Mouse (Mus musculus): Measurements from ENCODE around the gene Fzd10. TPM values are rescaled to one million over a fixed set of nuclear protein-coding genes. Genes with fewer than 3 reads are reported as not detected.

Fzd10 gene
- polyA plus RNA-seq, 1 experiment, result not detected

DNA sequence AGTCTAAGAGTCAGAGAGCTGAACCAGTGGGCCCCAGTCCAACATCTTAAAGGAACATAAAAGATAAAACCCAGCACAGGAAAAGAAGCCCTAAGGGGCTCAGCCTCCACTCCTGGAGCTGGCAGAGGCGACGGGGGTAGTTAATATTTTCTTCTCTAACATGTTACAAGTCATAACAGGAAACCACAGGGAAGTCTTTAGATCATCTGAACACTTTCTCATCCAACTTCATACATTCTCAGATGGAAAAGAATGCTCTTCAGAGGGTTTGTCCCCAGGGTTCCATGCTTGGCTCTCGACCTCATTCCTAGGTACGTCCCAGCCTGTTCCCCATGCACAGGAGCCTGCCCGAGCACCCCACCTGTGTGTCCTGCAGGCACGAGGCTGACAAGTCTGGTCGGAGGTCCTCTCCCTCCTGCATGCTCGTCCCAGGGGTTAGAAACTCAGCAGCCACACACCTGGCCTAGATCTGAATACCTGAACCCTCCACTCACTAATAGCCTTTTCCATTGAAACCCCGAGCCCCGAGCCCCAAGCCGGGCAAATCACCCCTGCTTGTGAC, 48.8 kb downstream of the Fzd10 start:
- no peaks in the 10 kb centered on the region for H3K27me3 ChIP-seq (ENCODE audit: control insufficient read depth)
- no peaks in the 10 kb centered on the region for H3K36me3 ChIP-seq (ENCODE audit: control insufficient read depth)
- H3K9me3 ChIP-seq (ENCODE audit: control insufficient read depth, low read length), result peaks cover 59% of the 10 kb centered on the region
- no peaks in the 10 kb centered on the region for H3K4me1 ChIP-seq (ENCODE audit: control insufficient read depth)
- no peak for TF ChIP-seq TAL1 (IDR thresholded peaks at IDR 0.05; ENCODE audit: low read length)
- no peak for TF ChIP-seq GATA1 (IDR thresholded peaks at IDR 0.05; ENCODE audit: low read length)
- no peak overlapping the region for H3K4me3 ChIP-seq (replicated peaks)

Other genes starting within 250 kb of the Fzd10 start
- not detected in 2 replicates for gene Tmem132d, start 167.8 kb upstream of the Fzd10 start, polyA plus RNA-seq (2012)
- gene Piwil1, start 101.7 kb downstream of the Fzd10 start, polyA plus RNA-seq (2012), result not detected in 2 replicates